Mouse (Mus musculus) midbrain, embryonic 14.5 days (tissue): ENCODE data around the gene Exosc3. TPM values are rescaled to one million over a fixed set of nuclear protein-coding genes. Genes with fewer than 3 reads are reported as not detected.

ENCODE experiments used
- ATAC-seq: fragments of 200-750 bp; cut with Nextera tagmentation; 2 replicates; pipeline ENCODE4 v1.8.0; 2017; ENCODE audit warnings: moderate number of reproducible peaks, moderate library complexity; ENCODE audit not compliant: low FRiP score, low TSS enrichment
- DNase-seq: peaks from one replicate; pipeline ENCODE4 v3.0.0-alpha.2; 2015
- H3K27ac ChIP-seq: fragments of 300-500 bp; sonication (generic); replicated peaks from 2 replicates; pipeline ENCODE4 v1.5.1; 2014; ENCODE audit warnings: mild to moderate bottlenecking, low read depth, low read length, moderate library complexity
- H3K27me3 ChIP-seq: fragments of 300-500 bp; sonication (generic); 2 replicates; pipeline ENCODE4 v1.6.1; 2014; ENCODE audit warnings: low read length, control low read depth, mixed read lengths; ENCODE audit not compliant: control insufficient read depth, insufficient read depth
- H3K36me3 ChIP-seq: fragments of 300-500 bp; sonication (generic); 2 replicates; pipeline ENCODE4 v1.6.1; 2014; ENCODE audit warnings: low read length, control low read depth; ENCODE audit not compliant: control insufficient read depth, insufficient read depth
- H3K4me1 ChIP-seq: fragments of 300-500 bp; sonication (generic); 2 replicates; pipeline ENCODE4 v1.6.1; 2014; ENCODE audit warnings: mild to moderate bottlenecking, antibody characterized with exemption, low read length, control low read depth; ENCODE audit not compliant: control insufficient read depth, insufficient read depth
- H3K4me2 ChIP-seq: fragments of 300-500 bp; sonication (generic); 2 replicates; pipeline ENCODE4 v1.6.1; 2014; ENCODE audit warnings: mild to moderate bottlenecking, low read length, moderate library complexity
- H3K4me3 ChIP-seq: fragments of 300-500 bp; sonication (generic); replicated peaks from 2 replicates; pipeline ENCODE4 v1.5.1; 2014; ENCODE audit warnings: low read depth, low read length
- H3K9ac ChIP-seq: fragments of 300-500 bp; sonication (generic); replicated peaks from 2 replicates; pipeline ENCODE4 v1.6.1; 2014; ENCODE audit warnings: mild to moderate bottlenecking, low read length, moderate library complexity
- H3K9me3 ChIP-seq: fragments of 300-500 bp; sonication (generic); 2 replicates; pipeline ENCODE4 v1.6.1; 2016; ENCODE audit warnings: low read length, control low read depth, mixed read lengths; ENCODE audit not compliant: control insufficient read depth
- WGBS: fragments of 180-500 bp; shearing (Covaris S2); extraction: QIAGEN DNeasy Blood & Tissue Kit; methylation state at CpG from one replicate; pipeline ENCODE4 v1.1.7; 2014; 5-methylcytosine and 5-hydroxymethylcytosine counted together
- polyA plus RNA-seq: library from polyadenylated mRNA; unstranded; fragments of >200 nt; fragmentation: Nextera tagmentation; extraction: Ambion mirVana; gene quantifications from 2 replicates; pipeline ENCODE4 v1.2.1, GENCODE M21; 2014

Gene Exosc3
- polyA plus RNA-seq, 1 experiment from 2014 or later: 42.0 TPM

GRCm38 (mm10) chr4:45267883-45268282, 74.6 kb downstream of the Exosc3 start:
- no peak overlapping the region for H3K4me3 ChIP-seq
- no peak for ATAC-seq

More at GRCm38 (mm10) chr4:45267883-45268282, 74.6 kb downstream of the Exosc3 start:
- no peaks in the 10 kb centered on the region for H3K27me3 ChIP-seq
- 0 out of 2 replicates have a peak, but pooled peaks cover 3% of the 10 kb centered on the region for H3K4me1 ChIP-seq
- H3K9me3 ChIP-seq: no peaks in the 10 kb centered on the region
- no peak for DNase-seq
- H3K4me2 ChIP-seq: no peak overlapping the region
- WGBS: 90% methylated on average over 3 of the region's 3 CpGs
- no peak overlapping the region for H3K27ac ChIP-seq
- no peak overlapping the region for H3K9ac ChIP-seq
- H3K36me3 ChIP-seq: no peaks in the 10 kb centered on the region

Other genes with a start within 250 kb of the Exosc3 start
- 157 and 179 TPM in 2 replicates for gene Tomm5, start 234.6 kb downstream of the Exosc3 start, polyA plus RNA-seq
- 0.80 and 1.5 TPM in 2 replicates for gene Frmpd1, start 157.9 kb downstream of the Exosc3 start, polyA plus RNA-seq
- gene Trmt10b, start 45.6 kb downstream of the Exosc3 start, polyA plus RNA-seq: 25.5 and 28.2 TPM in 2 replicates
- 10.9 and 14.6 TPM in 2 replicates for gene Dcaf10, start 631 bp downstream of the Exosc3 start, polyA plus RNA-seq
- gene Slc25a51, start 66.0 kb upstream of the Exosc3 start, polyA plus RNA-seq: 79.5 and 83.4 TPM in 2 replicates
- gene Shb, start 189.7 kb upstream of the Exosc3 start, polyA plus RNA-seq: 10.2 and 10.4 TPM in 2 replicates